Mouse (Mus musculus): ENCODE measurements around the gene Erbb4. TPM values are rescaled to one million over a fixed set of nuclear protein-coding genes. Genes with fewer than 3 reads are reported as not detected.

The Erbb4 gene
- polyA plus RNA-seq, 1 experiment from 2014 or later: 0.02 TPM

DNA sequence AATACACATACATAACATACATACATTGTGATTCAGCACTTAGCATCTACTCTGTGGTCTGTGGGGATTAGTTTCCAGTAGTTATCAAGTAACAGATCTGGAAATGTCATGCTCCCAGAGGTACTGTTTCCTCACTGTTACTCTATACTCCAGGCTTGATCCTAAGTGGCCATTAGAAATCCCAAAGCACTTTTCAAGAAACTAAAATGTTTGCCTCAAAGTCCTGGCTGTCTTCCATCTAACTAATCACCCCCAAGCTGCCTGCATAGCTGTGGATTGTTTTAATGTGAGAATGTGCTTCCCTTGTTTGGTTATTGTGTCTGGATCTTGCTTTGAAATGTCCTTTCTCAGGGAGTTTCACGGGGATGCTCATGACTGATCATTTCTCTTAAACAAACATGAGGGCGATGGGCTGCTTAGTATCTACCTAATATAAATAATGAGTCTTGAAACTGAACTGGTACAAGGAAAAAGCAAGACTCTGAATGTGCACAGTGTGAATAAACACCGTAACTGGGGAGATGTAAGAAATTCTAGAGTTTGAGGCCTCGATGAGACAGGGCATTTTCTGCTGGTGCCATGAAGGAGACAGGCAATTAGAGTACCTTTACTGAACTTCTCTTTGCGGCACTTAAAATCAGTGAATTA lies 683.4 kb downstream of the Erbb4 start:
- Histone ChIP-seq H3K27me3 (replicated peaks; ENCODE audit: insufficient read depth, low read length) (no peaks in the 10 kb centered on the region), H3K4me2 (replicated peaks; ENCODE audit: low read depth, low read length) (no peak overlapping the region), H3K4me3 (ENCODE audit: low read depth, low read length) (no peak overlapping the region), H3K9me3 (ENCODE audit: low read length) (no peaks in the 10 kb centered on the region), H3K27ac (ENCODE audit: low read length) (no peak overlapping the region), H3K4me1 (ENCODE audit: insufficient read depth, low read depth, low read length) (no peaks in the 10 kb centered on the region), H3K9ac (replicated peaks; ENCODE audit: low read depth) (no peak overlapping the region), H3K36me3 (ENCODE audit: insufficient read depth, low read length) (no peaks in the 10 kb centered on the region)
- TF ChIP-seq CTCF (IDR thresholded peaks at IDR 0.05) (no peak), EP300 (IDR thresholded peaks at IDR 0.05) (no peak)
- ATAC-seq: no peak
- no peak for DNase-seq (ENCODE audit: low spot score)
- WGBS: 37% methylated on average over 5 of the region's 5 CpGs

DNA sequence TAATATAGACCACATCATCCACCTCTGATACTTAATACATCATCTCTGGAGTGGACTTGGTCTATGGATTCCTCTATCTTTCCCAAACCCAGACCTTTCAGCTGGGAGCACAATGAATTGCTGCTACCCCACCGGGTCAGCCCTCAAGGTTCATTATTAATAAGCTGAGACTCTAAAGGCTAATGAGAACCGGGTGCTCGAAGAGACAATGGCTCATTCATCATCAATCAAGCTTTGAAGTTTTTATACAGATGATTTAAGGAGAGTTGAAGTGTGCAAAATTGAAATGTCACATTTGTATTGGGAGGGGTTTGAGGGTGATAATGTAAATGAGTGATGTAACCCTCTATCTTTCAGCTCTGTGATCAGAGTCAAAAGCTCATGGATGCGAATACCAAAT lies 706.7 kb downstream of the Erbb4 start:
- no peaks in the 10 kb centered on the region for H3K27me3 ChIP-seq (replicated peaks; ENCODE audit: insufficient read depth, low read length)
- H3K9ac ChIP-seq (replicated peaks; ENCODE audit: low read depth): no peak overlapping the region
- H3K27ac ChIP-seq (ENCODE audit: low read length): no peak overlapping the region
- DNase-seq (ENCODE audit: low spot score) (no peak), ATAC-seq (no peak)
- no peaks in the 10 kb centered on the region for H3K9me3 ChIP-seq (ENCODE audit: low read length)
- TF ChIP-seq EP300 (IDR thresholded peaks at IDR 0.05) (no peak), CTCF (IDR thresholded peaks at IDR 0.05) (no peak)
- 41% methylated on average over 4 of the region's 4 CpGs for WGBS
- no peaks in the 10 kb centered on the region for H3K36me3 ChIP-seq (ENCODE audit: insufficient read depth, low read length)
- no peak overlapping the region for H3K4me2 ChIP-seq (replicated peaks; ENCODE audit: low read depth, low read length)
- H3K4me1 ChIP-seq (ENCODE audit: insufficient read depth, low read depth, low read length): no peaks in the 10 kb centered on the region
- H3K4me3 ChIP-seq (ENCODE audit: low read depth, low read length): no peak overlapping the region

DNA sequence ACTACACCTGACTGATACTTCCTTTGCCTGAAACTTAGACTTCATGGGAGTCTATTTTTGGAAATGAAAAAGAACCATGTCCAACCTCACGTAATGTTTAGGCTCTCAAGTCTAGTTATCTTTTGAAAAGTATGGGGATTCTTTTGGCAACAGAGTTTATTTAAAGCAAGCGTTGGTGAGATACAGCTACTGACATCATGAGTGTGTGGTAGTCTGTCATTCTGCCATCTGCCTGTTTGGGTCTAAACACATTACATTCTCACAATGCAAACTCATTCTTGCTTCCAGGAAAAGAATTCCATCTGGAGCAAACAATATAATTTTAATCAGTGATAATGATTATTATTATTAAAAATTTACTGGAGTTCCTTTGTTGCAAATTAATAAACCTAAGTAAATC lies 736.3 kb downstream of the Erbb4 start:
- Histone ChIP-seq H3K36me3 (ENCODE audit: insufficient read depth, low read length) (no peaks in the 10 kb centered on the region), H3K4me2 (replicated peaks; ENCODE audit: low read depth, low read length) (no peak overlapping the region), H3K27me3 (replicated peaks; ENCODE audit: insufficient read depth, low read length) (no peaks in the 10 kb centered on the region), H3K4me3 (ENCODE audit: low read depth, low read length) (no peak overlapping the region), H3K9ac (replicated peaks; ENCODE audit: low read depth) (no peak overlapping the region), H3K27ac (ENCODE audit: low read length) (no peak overlapping the region), H3K4me1 (ENCODE audit: insufficient read depth, low read depth, low read length) (no peaks in the 10 kb centered on the region), H3K9me3 (ENCODE audit: low read length) (no peaks in the 10 kb centered on the region)
- no peak for DNase-seq (ENCODE audit: low spot score)
- TF ChIP-seq CTCF (IDR thresholded peaks at IDR 0.05) (no peak), EP300 (IDR thresholded peaks at IDR 0.05) (no peak)
- no peak for ATAC-seq
- WGBS: 27% methylated on average over 2 of the region's 2 CpGs

DNA sequence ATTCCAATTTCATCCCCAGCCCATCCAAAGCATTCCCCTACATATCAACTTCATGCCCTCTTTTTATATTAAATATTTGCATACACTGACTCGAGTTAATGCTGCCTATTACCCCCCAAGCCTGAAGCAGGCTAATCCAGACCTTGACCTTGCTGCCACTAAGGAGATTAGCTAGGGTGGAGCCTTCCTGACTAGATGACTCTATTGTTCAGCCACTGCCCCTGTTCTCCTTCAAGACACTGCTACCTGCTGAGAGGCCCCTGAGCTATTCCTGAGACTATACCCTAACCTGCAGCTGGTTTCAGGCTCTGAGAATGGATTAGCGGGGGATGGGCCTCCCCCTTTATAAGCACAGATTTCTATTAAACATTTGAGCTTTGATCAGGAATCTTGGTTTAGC lies 774.1 kb downstream of the Erbb4 start:
- TF ChIP-seq EP300 (IDR thresholded peaks at IDR 0.05) (no peak), CTCF (IDR thresholded peaks at IDR 0.05) (no peak)
- H3K4me2 ChIP-seq (replicated peaks; ENCODE audit: low read depth, low read length): no peak overlapping the region
- no peaks in the 10 kb centered on the region for H3K4me1 ChIP-seq (ENCODE audit: insufficient read depth, low read depth, low read length)
- no peak overlapping the region for H3K27ac ChIP-seq (ENCODE audit: low read length)
- H3K36me3 ChIP-seq (ENCODE audit: insufficient read depth, low read length): no peaks in the 10 kb centered on the region
- no peaks in the 10 kb centered on the region for H3K27me3 ChIP-seq (replicated peaks; ENCODE audit: insufficient read depth, low read length)
- no peak for ATAC-seq
- no peak overlapping the region for H3K9ac ChIP-seq (replicated peaks; ENCODE audit: low read depth)
- 57% methylated on average over 2 of the region's 2 CpGs for WGBS
- no peaks in the 10 kb centered on the region for H3K9me3 ChIP-seq (ENCODE audit: low read length)
- no peak overlapping the region for H3K4me3 ChIP-seq (ENCODE audit: low read depth, low read length)
- DNase-seq (ENCODE audit: low spot score): no peak

DNA sequence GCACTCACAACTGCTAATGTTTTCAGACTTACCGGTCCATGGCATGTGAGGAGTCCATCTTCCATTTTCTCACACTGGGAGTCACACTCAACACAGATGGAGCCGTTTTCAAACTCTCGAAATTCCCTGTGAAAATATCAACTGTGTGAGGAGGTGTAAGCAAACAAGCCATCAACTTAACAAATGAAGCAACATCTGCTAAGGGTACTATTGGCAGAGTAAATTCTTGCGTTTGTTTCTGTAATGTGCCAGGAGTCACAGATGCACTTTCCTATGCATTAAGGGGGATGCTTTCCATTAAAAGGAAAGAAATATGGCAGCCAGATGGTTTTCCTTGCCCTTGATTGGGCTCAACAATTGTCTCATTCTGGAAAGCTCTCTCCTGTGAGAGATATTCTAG lies 802.0 kb downstream of the Erbb4 start:
- H3K9ac ChIP-seq (replicated peaks; ENCODE audit: low read depth): no peak overlapping the region
- H3K4me3 ChIP-seq (ENCODE audit: low read depth, low read length): no peak overlapping the region
- H3K36me3 ChIP-seq (ENCODE audit: insufficient read depth, low read length): no peaks in the 10 kb centered on the region
- no peaks in the 10 kb centered on the region for H3K4me1 ChIP-seq (ENCODE audit: insufficient read depth, low read depth, low read length)
- 45% methylated on average over 4 of the region's 4 CpGs for WGBS
- no peak for TF ChIP-seq EP300 (IDR thresholded peaks at IDR 0.05)
- no peak for TF ChIP-seq CTCF (IDR thresholded peaks at IDR 0.05)
- ATAC-seq: no peak
- no peak overlapping the region for H3K27ac ChIP-seq (ENCODE audit: low read length)
- DNase-seq (ENCODE audit: low spot score): no peak
- no peaks in the 10 kb centered on the region for H3K27me3 ChIP-seq (replicated peaks; ENCODE audit: insufficient read depth, low read length)
- no peaks in the 10 kb centered on the region for H3K9me3 ChIP-seq (ENCODE audit: low read length)
- H3K4me2 ChIP-seq (replicated peaks; ENCODE audit: low read depth, low read length): no peak overlapping the region

DNA sequence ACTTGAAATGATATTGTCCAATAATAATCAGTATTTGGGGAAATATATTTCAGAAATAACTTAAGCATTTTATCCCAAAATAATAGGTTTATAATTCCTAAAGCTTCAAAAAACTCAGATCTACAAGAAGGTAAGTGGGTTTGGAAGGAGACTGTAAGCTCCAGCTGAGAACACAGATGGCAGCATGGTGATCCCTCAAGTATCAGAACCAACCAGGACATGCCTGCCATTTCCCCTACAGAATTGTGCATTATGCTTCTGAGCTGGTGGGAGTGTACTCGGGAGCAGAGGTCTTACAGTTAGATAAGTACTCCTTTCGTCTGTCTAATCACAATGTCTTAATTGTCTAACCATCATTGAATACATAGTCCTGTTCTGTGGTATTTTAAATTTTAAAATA lies 823.4 kb downstream of the Erbb4 start:
- no peak overlapping the region for H3K27ac ChIP-seq (ENCODE audit: low read length)
- H3K9me3 ChIP-seq (ENCODE audit: low read length): no peaks in the 10 kb centered on the region
- H3K4me3 ChIP-seq (ENCODE audit: low read depth, low read length): no peak overlapping the region
- no peak overlapping the region for H3K4me2 ChIP-seq (replicated peaks; ENCODE audit: low read depth, low read length)
- no peaks in the 10 kb centered on the region for H3K27me3 ChIP-seq (replicated peaks; ENCODE audit: insufficient read depth, low read length)
- no peak overlapping the region for H3K9ac ChIP-seq (replicated peaks; ENCODE audit: low read depth)
- ATAC-seq (no peak), DNase-seq (ENCODE audit: low spot score) (no peak)
- 56% methylated on average over 2 of the region's 2 CpGs for WGBS
- TF ChIP-seq CTCF (IDR thresholded peaks at IDR 0.05) (no peak), EP300 (IDR thresholded peaks at IDR 0.05) (no peak)
- no peaks in the 10 kb centered on the region for H3K4me1 ChIP-seq (ENCODE audit: insufficient read depth, low read depth, low read length)
- no peaks in the 10 kb centered on the region for H3K36me3 ChIP-seq (ENCODE audit: insufficient read depth, low read length)

DNA sequence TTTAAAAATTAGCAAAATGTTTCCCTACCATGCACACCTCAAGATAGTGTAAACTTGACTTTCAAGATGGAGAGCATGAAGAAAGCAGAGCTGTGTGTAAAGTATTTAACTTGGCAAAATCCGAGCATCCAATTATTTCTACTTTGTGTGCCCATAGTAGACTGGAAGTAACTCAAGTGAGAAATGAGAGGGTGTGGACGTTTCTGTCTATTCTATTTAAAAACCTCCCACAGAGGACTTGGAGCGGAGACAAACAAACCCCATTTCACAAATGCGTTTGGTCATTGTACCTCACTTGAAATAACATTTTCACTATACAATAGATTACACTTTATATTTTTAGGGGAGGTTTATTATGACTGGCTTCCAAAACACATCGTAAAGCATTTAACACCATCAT lies 832.0 kb downstream of the Erbb4 start:
- WGBS: 43% methylated on average over 5 of the region's 5 CpGs
- Histone ChIP-seq H3K36me3 (ENCODE audit: insufficient read depth, low read length) (no peaks in the 10 kb centered on the region), H3K4me3 (ENCODE audit: low read depth, low read length) (no peak overlapping the region), H3K4me1 (ENCODE audit: insufficient read depth, low read depth, low read length) (no peaks in the 10 kb centered on the region), H3K9me3 (ENCODE audit: low read length) (no peaks in the 10 kb centered on the region), H3K27me3 (replicated peaks; ENCODE audit: insufficient read depth, low read length) (no peaks in the 10 kb centered on the region), H3K9ac (replicated peaks; ENCODE audit: low read depth) (no peak overlapping the region), H3K4me2 (replicated peaks; ENCODE audit: low read depth, low read length) (no peak overlapping the region), H3K27ac (ENCODE audit: low read length) (no peak overlapping the region)
- DNase-seq (ENCODE audit: low spot score): no peak
- TF ChIP-seq CTCF (IDR thresholded peaks at IDR 0.05): no peak
- TF ChIP-seq EP300 (IDR thresholded peaks at IDR 0.05): no peak
- ATAC-seq: no peak

Data from lung, postnatal 0 days (tissue).